Mouse (Mus musculus) olfactory bulb, adult 2 months (tissue): ENCODE data around the gene Atf7.

ENCODE experiments used
- CTCF ChIP-seq: fragments of 200-500 bp; IDR thresholded peaks from 2 replicates; pipeline ENCODE4 v1.5.1; 2012; ENCODE audit warnings: low read depth, mild to moderate bottlenecking, low read length, moderate library complexity; ENCODE audit not compliant: insufficient read depth
- POLR2A ChIP-seq: fragments of 200-500 bp; IDR thresholded peaks from 2 replicates; pipeline ENCODE4 v1.6.1; 2012; ENCODE audit warnings: mild to moderate bottlenecking, low read depth, low read length, moderate library complexity; ENCODE audit not compliant: insufficient read depth

DNA sequence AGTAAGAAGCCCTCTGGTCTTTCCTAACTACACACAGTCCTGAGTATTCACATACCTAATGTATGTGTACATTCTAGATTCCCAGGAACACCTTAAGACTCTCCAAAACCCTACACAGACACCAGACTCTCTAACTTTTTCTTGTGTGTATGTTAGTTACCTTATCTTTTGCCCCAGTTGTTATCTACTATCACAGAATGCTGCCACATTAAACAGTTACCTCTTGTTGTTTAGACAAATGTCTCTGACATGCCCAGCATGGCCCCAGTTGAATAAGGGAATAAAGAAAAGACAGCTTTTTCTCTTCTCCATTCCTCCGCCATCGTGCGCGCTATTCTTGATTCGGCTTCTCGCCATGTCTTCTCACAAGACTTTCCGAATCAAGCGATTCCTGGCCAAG, 9.4 kb upstream of the Atf7 start:
- no peak for TF ChIP-seq POLR2A
- no peak for TF ChIP-seq CTCF
